Mouse (Mus musculus) lung, adult 2 months (tissue): ENCODE data around the gene Kcna1.

Experiments used
- CTCF ChIP-seq: fragments of 200-500 bp; IDR thresholded peaks from 2 replicates; pipeline ENCODE4 v1.5.1; 2011; ENCODE audit warnings: mild to moderate bottlenecking, low read length, control low read depth; ENCODE audit not compliant: insufficient read depth
- POLR2A ChIP-seq: fragments of 200-500 bp; IDR thresholded peaks from 2 replicates; pipeline ENCODE4 v1.6.1; 2011; ENCODE audit warnings: low read depth, mild to moderate bottlenecking, control low read depth, low read length, borderline replicate concordance; ENCODE audit errors: extremely low read depth

GRCm38 (mm10) chr6:126595130-126595529 lies 51.1 kb downstream of the Kcna1 start:
- TF ChIP-seq CTCF, result no peak
- no peak for TF ChIP-seq POLR2A
